Mouse (Mus musculus) heart, embryonic 14.5 days (tissue): ENCODE data around the gene Mpi. TPM values are rescaled to one million over a fixed set of nuclear protein-coding genes. Genes with fewer than 3 reads are reported as not detected.

Experiments
- ATAC-seq: fragments of 200-750 bp; cut with Nextera tagmentation; 2 replicates; pipeline ENCODE4 v1.8.0; 2017; ENCODE audit warnings: low read depth, moderate TSS enrichment; ENCODE audit not compliant: insufficient number of reproducible peaks, insufficient read depth, low FRiP score
- H3K27ac ChIP-seq, 2 experiments: fragments of 200-500 bp in 1 of 2; fragments of 300-500 bp in 1 of 2; sonication (generic) in 1 of 2; replicated peaks in 1 of 2; 2 replicates each; pipeline ENCODE4 v1.5.1; 2012 to 2014; ENCODE audit warnings: low read depth in 2 of 2, low read length in 2 of 2, control low read depth in 1 of 2, mild to moderate bottlenecking in 1 of 2, mixed read lengths in 1 of 2; ENCODE audit not compliant: control insufficient read depth in 1 of 2, insufficient read depth in 1 of 2
- H3K27me3 ChIP-seq: fragments of 300-500 bp; sonication (generic); 2 replicates; pipeline ENCODE4 v1.6.1; 2014; ENCODE audit warnings: mild to moderate bottlenecking, low read length, control low read depth; ENCODE audit not compliant: control insufficient read depth, insufficient read depth
- H3K36me3 ChIP-seq: fragments of 300-500 bp; sonication (generic); 2 replicates; pipeline ENCODE4 v1.6.1; 2014; ENCODE audit warnings: mild to moderate bottlenecking, control low read depth, low read length, mixed read lengths; ENCODE audit not compliant: control insufficient read depth, insufficient read depth
- H3K4me1 ChIP-seq, 2 experiments: fragments of 200-500 bp in 1 of 2; fragments of 300-500 bp in 1 of 2; sonication (generic) in 1 of 2; 2 replicates each; pipeline ENCODE4 v1.6.1; 2012 to 2014; ENCODE audit warnings: low read length in 2 of 2, control low read depth in 1 of 2, mixed read lengths in 1 of 2; ENCODE audit not compliant: control insufficient read depth in 2 of 2, insufficient read depth in 2 of 2
- H3K4me2 ChIP-seq: fragments of 300-500 bp; sonication (generic); 2 replicates; pipeline ENCODE4 v1.6.1; 2014; ENCODE audit warnings: mild to moderate bottlenecking, low read length
- H3K4me3 ChIP-seq, 2 experiments: fragments of 200-500 bp in 1 of 2; fragments of 300-500 bp in 1 of 2; sonication (generic) in 1 of 2; 2 replicates each; pipeline ENCODE4 v1.5.1; 2012 to 2014; ENCODE audit warnings: low read length in 2 of 2, mild to moderate bottlenecking in 2 of 2, control low read depth in 1 of 2, low read depth in 1 of 2, moderate library complexity in 1 of 2; ENCODE audit not compliant: control insufficient read depth in 1 of 2, insufficient read depth in 1 of 2
- H3K9ac ChIP-seq: fragments of 300-500 bp; sonication (generic); 2 replicates; pipeline ENCODE4 v1.6.1; 2014; ENCODE audit warnings: mild to moderate bottlenecking, low read length
- H3K9me3 ChIP-seq: fragments of 300-500 bp; sonication (generic); 2 replicates; pipeline ENCODE4 v1.6.1; 2016; ENCODE audit warnings: low read length, control low read depth; ENCODE audit not compliant: control insufficient read depth
- WGBS: fragments of 180-500 bp; shearing (Covaris S2); extraction: QIAGEN DNeasy Blood & Tissue Kit; methylation state at CpG from one replicate; pipeline ENCODE4 v1.1.7; 2014; 5-methylcytosine and 5-hydroxymethylcytosine counted together
- polyA plus RNA-seq: library from polyadenylated mRNA; unstranded; fragments of >200 nt; fragmentation: Nextera tagmentation; extraction: Ambion mirVana; gene quantifications from 2 replicates; pipeline ENCODE4 v1.2.1, GENCODE M21; 2014

Mpi gene
- polyA plus RNA-seq, 1 experiment from 2014 or later: 69.2 TPM

- peaks cover 42% of the 10 kb centered on the region for H3K27me3 ChIP-seq
- 60% methylated on average over 7 of the region's 7 CpGs for WGBS
- no peaks in the 10 kb centered on the region for H3K9me3 ChIP-seq
- H3K4me2 ChIP-seq: no peak overlapping the region
- H3K27ac ChIP-seq: no peak overlapping the region
- H3K4me3 ChIP-seq: no peak overlapping the region
- H3K4me1 ChIP-seq: peaks cover 11 to 20% of the 10 kb centered on the region in 2 experiments
- H3K36me3 ChIP-seq: no peaks in the 10 kb centered on the region
- no peak overlapping the region for H3K9ac ChIP-seq
- ATAC-seq: no peak
Measured at GRCm38 (mm10) chr9:57498536-57498935, 54.0 kb downstream of the Mpi start.

- Histone ChIP-seq H3K4me3 (no peak overlapping the region), H3K27ac (no peak overlapping the region), H3K36me3 (no peaks in the 10 kb centered on the region), H3K4me2 (no peak overlapping the region), H3K27me3 (peaks cover 29% of the 10 kb centered on the region), H3K4me1 (peaks cover 2 to 8% of the 10 kb centered on the region in 2 experiments; a peak in 3 of 4 replicates), H3K9me3 (no peaks in the 10 kb centered on the region), H3K9ac (no peak overlapping the region)
- ATAC-seq: no peak
- WGBS: 55% methylated on average over 5 of the region's 5 CpGs
Measured at GRCm38 (mm10) chr9:57497236-57497635, 55.3 kb downstream of the Mpi start.

GRCm38 (mm10) chr9:57494970-57495369 lies 57.6 kb downstream of the Mpi start:
- H3K9ac ChIP-seq: no peak overlapping the region
- ATAC-seq: no peak

More at GRCm38 (mm10) chr9:57494970-57495369, 57.6 kb downstream of the Mpi start:
- Histone ChIP-seq H3K27ac (no peak overlapping the region), H3K4me1 (no peaks in the 10 kb centered on the region), H3K9me3 (0 out of 2 replicates have a peak, but pooled peaks cover 4% of the 10 kb centered on the region), H3K27me3 (peaks cover 6% of the 10 kb centered on the region), H3K4me3 (no peak overlapping the region), H3K36me3 (no peaks in the 10 kb centered on the region), H3K4me2 (no peak overlapping the region)

Other genes with a start within 250 kb of the Mpi start
- gene Ppcdc, start 112.6 kb downstream of the Mpi start, polyA plus RNA-seq: 18.5 and 21.1 TPM in 2 replicates
- gene Scamp5, start 84.7 kb downstream of the Mpi start, polyA plus RNA-seq: 4.5 and 6.2 TPM in 2 replicates
- gene Rpp25, start 48.7 kb downstream of the Mpi start, polyA plus RNA-seq: 13.1 and 15.2 TPM in 2 replicates
- 1,689 and 1,756 TPM in 2 replicates for gene Cox5a, start 31.5 kb downstream of the Mpi start, polyA plus RNA-seq
- gene Fam219b, start 15.2 kb downstream of the Mpi start, polyA plus RNA-seq: 11.1 and 13.3 TPM in 2 replicates
- 56.5 and 58.7 TPM in 2 replicates for gene Scamp2, start 8.2 kb upstream of the Mpi start, polyA plus RNA-seq
- 10.9 and 15.0 TPM in 2 replicates for gene Ulk3, start 36.7 kb upstream of the Mpi start, polyA plus RNA-seq
- gene Cplx3, start 53.5 kb upstream of the Mpi start, polyA plus RNA-seq: not detected in 2 replicates
- 0.12 TPM in 1 of 2 replicates, not detected in the other for gene Lman1l, start 68.0 kb upstream of the Mpi start, polyA plus RNA-seq
- 13.1 and 14.9 TPM in 2 replicates for gene Csk, start 100.9 kb upstream of the Mpi start, polyA plus RNA-seq
- not detected in 2 replicates for gene Cyp1a2, start 130.9 kb upstream of the Mpi start, polyA plus RNA-seq
- gene Cyp1a1, start 135.2 kb upstream of the Mpi start, polyA plus RNA-seq: 0.12 TPM in 1 of 2 replicates, not detected in the other
- 11.0 and 12.6 TPM in 2 replicates for gene Edc3, start 155.8 kb upstream of the Mpi start, polyA plus RNA-seq
- 46.3 and 53.2 TPM in 2 replicates for gene Clk3, start 213.1 kb upstream of the Mpi start, polyA plus RNA-seq